Mouse (Mus musculus): ENCODE results near the gene Ntrk2.

DNA sequence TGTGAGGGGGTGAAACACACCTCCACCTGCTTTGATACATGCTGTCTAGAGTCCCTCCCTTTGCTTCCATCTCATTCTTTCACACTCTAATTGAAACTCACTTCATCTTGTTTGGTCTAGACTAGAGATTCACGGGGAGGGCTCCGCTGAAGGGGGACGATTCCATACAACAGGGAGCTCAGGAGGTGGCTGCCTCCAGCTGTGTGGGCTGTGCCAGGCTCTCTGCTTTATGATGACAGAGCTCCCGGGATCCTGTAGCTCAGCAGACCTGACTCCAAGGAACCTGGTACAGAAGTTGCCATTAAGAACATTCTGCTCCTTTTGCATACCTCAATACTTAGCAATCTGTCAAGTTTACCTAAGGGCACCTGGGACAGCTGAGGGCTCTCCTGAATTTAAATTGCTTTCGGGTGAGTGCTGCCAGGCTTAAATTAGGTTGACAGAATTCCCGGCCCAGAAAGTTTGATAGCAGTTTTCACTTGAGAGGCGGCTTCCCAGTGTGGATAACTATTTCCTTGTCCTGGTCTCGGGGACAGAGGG lies 129.7 kb downstream of the Ntrk2 start:
- TF ChIP-seq CTCF (conservative IDR thresholded peaks at IDR 0.05; ENCODE audit: insufficient read depth, insufficient read length, low read depth, low read length) (no peak), POLR2A (IDR thresholded peaks at IDR 0.05; ENCODE audit: low read depth, low read length) (no peak)
